Mouse (Mus musculus): ENCODE measurements around the gene Ccdc153.

DNA sequence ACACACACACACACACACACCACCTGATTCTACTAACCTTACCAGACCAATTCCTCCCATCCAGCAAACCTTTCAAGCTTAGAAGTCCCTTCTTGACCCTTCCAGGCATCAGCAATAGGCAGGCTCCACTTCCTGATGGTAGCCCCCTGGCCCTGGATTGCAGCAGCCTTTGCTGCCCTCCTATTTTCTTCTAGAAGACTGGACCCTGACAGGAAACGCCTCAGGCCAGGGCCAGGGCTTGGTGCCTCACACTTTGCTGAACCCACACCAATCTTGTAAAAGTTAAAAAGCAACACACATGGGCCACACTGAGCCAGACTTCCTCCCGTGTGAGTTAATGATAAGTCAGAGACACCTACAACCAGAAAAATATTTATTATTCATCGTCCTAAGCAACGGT, 3.3 kb upstream of the Ccdc153 start:
- TF ChIP-seq POLR2A (IDR thresholded peaks at IDR 0.05; ENCODE audit: control insufficient read depth, extremely low read depth, insufficient read depth, low read length, poor library complexity) (no peak), CTCF (IDR thresholded peaks at IDR 0.05; ENCODE audit: borderline replicate concordance, control insufficient read depth, extremely low read depth, insufficient read depth, low read length, poor library complexity) (no peak)
